Mouse (Mus musculus) heart, postnatal 14 days (tissue): ENCODE results near the gene Ppif. TPM values are rescaled to one million over a fixed set of nuclear protein-coding genes. Genes with fewer than 3 reads are reported as not detected.

Source experiments
- DNase-seq, 2 experiments: peaks; one replicate each; pipeline ENCODE4 v3.0.0; 2021 to 2022
- intact Hi-C: fragments of 180-260 bp; cut with DNase I; formaldehyde crosslinking; loops from one replicate; pipeline ENCODE4 v1.15.1; 2025
- total RNA-seq, 2 experiments: library from RNA; stranded (reverse); gene quantifications; 2 replicates each; pipeline ENCODE4 v1.2.3; 2021

The Ppif gene
- total RNA-seq, 2 experiments from 2014 or later, result 238 to 261 TPM

DNA sequence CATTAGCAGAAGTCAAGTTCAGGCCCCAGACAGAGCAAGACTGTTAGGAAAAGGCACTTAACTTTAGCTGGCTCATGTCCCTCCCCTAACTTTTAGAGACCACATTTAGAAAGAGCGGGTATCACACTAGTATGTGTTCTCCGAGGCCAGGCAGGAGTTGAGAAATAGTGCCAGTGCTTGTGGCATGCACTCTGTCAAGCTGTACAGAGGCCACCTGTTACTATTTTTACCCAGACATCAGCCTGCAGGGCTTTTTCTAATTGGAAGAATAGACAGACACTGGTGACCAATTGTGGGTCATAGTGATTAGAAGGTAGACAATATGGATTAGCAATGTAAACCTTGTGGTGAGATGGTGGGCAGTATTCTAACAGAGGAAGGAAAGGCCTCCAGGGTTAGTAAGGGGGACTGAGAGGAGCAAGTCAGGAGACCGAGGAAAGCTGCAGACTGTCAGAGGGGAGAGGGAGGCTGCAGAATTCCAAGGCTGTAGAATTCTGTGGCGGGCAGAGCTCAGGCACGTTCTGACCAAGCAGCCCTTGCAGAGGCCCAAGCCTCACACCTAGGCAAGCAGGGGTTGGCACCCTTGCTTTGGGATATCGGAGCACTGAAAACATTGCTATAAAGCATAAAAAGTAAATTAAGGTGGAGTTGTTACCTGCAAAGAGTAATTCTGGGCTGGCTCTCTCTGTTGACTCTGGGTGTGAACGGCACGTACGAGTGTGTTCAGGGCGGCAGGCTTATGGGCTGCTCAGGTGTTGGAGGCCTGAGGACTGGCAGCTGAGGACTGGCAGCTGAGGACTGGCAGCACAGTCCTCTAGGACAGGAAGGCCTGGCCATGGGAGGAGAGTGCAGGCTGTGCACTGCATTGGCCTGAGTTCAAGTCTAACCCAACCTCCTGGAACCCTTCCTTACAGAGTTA is 6.7 kb upstream of the Ppif start:
- DNase-seq, result peak in 1 of 2 experiments; percentile 38

DNA sequence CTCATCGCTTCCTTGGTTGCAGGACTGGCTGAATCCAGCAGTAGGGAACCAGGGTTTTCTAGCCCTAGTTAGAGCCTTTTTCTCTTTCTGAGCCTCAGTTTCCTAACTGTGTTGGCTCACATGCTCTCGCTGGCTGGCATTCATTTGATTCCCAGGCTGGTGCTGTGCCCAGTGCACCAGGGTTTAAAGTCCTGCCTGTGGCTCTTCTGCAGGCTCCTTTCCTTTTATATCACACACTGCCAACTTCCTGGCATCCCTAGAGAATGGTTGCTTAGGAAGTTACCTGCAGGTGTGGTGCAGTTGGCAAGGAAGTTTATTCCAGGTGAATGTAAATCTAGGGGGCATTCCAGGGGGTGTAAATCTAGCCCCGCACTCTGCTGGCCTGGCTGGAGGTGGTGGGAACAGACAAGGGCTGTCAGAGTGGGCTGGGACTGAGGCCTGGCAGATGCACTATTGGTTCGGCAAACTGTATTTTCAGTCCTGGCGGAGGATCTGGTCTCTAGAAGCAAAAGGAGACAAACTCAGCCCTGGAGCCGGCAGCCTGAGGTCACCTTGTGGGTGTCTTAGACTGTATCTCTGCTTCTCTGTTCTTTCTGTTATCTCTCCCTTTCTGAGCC is 575 bp upstream of the Ppif start:
- DNase-seq, result peak in 1 of 2 experiments; percentile 24
- intact Hi-C loops, result loop anchor here (10.0 kb wide), 1 partner anchor 1199 kb away; no protein-coding TSS in a partner anchor

More for the DNA sequence above, 6.7 kb upstream of the Ppif start:
- intact Hi-C loops, result no loop called here

DNA sequence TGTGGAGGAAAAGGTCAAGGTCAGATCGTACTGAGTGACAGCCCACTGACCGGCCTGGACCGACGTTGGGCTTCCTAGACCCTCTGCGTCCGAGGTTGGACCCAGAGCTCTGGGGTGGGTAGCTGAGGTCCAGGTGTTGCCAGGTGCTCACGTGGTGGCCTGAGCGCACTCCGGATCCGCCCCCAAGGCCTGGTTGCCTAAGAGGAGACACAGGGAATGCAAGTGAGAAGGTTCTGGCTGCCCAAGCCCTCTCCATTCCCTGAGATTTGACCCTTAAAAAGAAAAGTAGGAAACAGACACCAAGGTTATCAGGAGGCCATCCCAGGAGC is 579 bp downstream of the Ppif start:
- intact Hi-C loops, result loop anchor here (2.0 to 10.0 kb wide), 2 partner anchors 30 to 1200 kb away; no protein-coding TSS in a partner anchor
- peak in 1 of 2 experiments; percentile 43 for DNase-seq

DNA sequence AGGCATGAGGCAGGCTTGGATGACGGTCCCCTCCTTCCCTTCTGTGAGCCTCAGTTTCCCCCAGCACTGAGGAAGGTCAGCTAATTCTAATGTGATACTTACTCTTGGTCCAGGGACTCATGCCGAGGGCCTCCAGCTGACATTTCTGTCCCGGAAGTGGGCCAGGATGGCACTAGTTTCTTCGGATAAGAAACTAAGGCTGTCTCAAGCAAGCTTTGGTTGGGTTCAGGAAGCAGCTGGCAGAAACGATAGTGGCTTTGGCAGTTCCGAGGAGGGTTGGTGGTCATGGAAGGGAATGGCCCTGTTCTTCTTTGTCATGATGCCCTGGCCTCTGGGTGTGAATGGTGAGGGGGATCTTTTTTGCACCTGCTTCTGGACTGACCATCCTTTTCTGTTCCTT is 1.1 kb downstream of the Ppif start:
- intact Hi-C loops, result loop anchor here (2.0 to 10.0 kb wide), 2 partner anchors 30 to 1200 kb away; no protein-coding TSS in a partner anchor
- DNase-seq, result no peak

- DNase-seq, result peak in 1 of 2 experiments; percentile 50
- intact Hi-C loops, result loop anchor here (10.0 kb wide), 1 partner anchor 1202 kb away; no protein-coding TSS in a partner anchor
Measured at GRCm38 (mm10) chr14:25696356-25696755, 2.4 kb downstream of the Ppif start.

DNA sequence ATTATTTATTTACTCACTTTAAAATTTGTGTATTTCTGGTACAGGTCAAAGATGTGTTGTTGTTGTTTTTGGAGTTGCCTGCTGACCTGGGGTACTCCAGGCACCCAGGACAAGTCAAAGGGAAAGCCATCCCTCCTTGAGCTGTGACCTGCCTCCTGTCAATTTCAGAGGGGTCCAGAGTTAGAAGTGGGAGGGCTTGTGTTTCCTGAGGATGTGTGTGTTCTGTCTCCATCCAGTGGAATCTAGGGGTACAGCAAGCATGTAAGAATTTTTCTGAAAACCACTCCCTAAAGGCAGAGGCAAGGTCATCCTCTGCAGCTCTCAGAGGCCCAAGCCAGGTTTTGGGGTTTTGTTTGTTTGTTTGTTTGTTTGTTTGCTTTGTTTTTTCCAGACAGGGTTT is 8.0 kb downstream of the Ppif start:
- intact Hi-C loops, result no loop called here
- DNase-seq, result peak in 1 of 2 experiments; percentile 35

GRCm38 (mm10) chr14:25707691-25708181 is 13.8 kb downstream of the Ppif start:
- DNase-seq, result peak; percentile 60 to 73
- intact Hi-C loops, result no loop called here

- intact Hi-C loops, result no loop called here
- peak; percentile 78 for DNase-seq
Measured at GRCm38 (mm10) chr14:25708451-25708850, 14.5 kb downstream of the Ppif start.

DNA sequence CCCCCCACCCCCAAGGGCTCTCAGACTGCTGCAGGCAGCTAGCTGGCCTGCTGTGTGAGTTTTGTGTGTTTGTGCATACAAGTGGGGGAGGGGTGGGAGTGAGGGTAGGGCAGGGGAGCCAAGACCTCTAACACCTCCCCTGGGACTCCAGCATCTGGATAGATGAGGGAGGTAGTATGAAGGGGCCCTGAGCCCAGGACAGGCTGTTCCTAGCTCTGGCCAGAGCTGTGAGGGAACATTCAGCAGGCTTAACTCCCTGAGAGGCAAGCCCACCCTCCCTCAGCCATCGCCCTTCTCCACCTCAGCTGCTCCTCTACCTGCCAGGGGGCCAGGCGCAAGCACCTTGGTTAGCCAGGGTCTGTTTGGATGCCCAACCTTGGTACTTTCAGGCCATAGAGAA is 15.0 kb downstream of the Ppif start:
- intact Hi-C loops, result no loop called here
- DNase-seq, result peak; percentile 65 to 66

GRCm38 (mm10) chr14:25710073-25710472 is 16.1 kb downstream of the Ppif start:
- DNase-seq, result peak; percentile 65 to 75
- intact Hi-C loops, result loop anchor here (2.0 kb wide), 1 partner anchor 91 kb away; no protein-coding TSS in a partner anchor

GRCm38 (mm10) chr14:25710681-25711080 is 16.7 kb downstream of the Ppif start:
- no peak for DNase-seq
- intact Hi-C loops, result loop anchor here (2.0 kb wide), 1 partner anchor 90 kb away; no protein-coding TSS in a partner anchor

- intact Hi-C loops, result loop anchor here (2.0 kb wide), 1 partner anchor 90 kb away; no protein-coding TSS in a partner anchor
- no peak for DNase-seq
Measured at GRCm38 (mm10) chr14:25711177-25711576, 17.2 kb downstream of the Ppif start.

DNA sequence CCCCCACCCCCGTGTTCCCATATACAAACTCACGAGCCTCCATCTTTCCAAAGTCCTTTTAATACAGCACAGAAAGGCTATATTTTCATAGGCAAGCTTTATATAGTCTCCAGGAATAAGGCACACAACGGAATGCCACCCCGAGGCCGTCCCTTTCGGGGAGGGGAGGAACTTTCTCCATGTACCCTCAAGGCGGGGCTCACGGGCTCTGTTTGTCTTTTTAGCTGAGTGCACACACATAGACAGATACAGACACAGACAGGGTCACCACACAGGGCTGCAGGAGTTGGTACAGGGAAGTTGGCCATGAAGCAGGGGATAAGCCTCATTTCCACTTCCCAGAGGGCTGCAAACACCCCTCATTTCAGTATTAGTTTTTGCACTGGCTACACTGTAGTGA is 17.6 kb downstream of the Ppif start:
- intact Hi-C loops, result loop anchor here (2.0 kb wide), 1 partner anchor 89 kb away; no protein-coding TSS in a partner anchor
- DNase-seq, result no peak

- DNase-seq, result peak in 1 of 2 experiments; percentile 37
- intact Hi-C loops, result no loop called here
Measured at GRCm38 (mm10) chr14:25713443-25713842, 19.5 kb downstream of the Ppif start.

- intact Hi-C loops, result no loop called here
- DNase-seq, result no peak
Measured at GRCm38 (mm10) chr14:25716528-25716927, 22.6 kb downstream of the Ppif start.

- intact Hi-C loops, result no loop called here
- DNase-seq, result no peak
Measured at GRCm38 (mm10) chr14:25717718-25718117, 23.8 kb downstream of the Ppif start.

DNA sequence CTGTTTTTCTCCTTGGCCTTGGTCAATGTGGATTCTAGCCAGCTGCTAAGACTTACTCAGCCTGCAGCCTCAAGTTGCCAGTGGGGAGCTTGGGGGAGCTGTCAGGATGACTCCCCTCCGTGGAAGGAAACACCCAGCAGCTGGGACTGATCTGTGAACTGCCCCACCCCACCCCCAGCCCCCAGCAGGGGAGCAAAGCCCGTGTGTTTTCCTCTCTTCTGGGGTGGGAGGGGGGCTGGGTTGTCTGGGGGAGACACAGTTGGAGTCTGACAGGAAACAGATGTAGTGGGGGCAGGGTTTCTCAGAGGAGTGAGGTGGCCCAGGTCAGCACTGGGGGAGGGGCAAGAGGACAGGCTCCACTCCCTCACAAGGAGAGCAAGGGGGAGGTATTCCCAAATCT is 24.5 kb downstream of the Ppif start:
- peak; percentile 66 to 71 for DNase-seq
- intact Hi-C loops, result no loop called here

GRCm38 (mm10) chr14:25719371-25719770 is 25.4 kb downstream of the Ppif start:
- intact Hi-C loops, result no loop called here

DNA sequence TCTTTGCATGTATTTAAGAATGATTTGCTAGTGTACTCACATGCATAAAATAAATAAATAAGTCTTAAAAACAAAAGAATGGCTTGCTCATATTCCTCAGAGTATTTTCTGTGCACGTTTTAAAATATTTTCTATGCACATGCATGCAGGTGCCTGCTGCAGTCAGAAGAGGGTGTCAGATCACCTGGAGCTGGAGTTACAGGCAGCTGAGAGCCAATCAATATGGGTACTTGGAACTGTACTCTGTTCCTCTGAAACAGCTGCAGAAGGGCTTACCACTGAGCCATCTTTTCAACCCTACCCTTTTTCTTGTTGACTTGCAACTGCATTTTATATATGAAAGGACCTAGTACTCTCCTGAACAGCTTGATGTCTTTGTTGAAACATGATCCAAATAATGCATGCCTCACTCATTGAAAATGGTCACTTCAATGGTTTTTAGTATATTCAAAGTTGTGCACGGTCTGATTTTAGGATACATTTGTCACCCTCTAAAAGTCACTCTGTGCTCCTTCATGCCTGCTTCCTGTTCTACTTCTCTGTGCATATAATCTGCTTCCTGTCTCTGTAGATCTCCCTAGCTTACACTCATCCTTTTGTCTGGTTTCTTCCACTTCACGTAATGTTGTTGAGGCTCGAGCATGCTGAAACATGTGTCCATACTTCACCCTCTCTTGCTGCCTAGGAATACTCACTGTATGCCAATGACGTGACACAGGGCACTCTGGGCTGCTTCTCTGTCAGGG is 27.2 kb downstream of the Ppif start:
- no peak for DNase-seq
- intact Hi-C loops, result no loop called here

More at GRCm38 (mm10) chr14:25719371-25719770, 25.4 kb downstream of the Ppif start:
- DNase-seq, result no peak

DNA sequence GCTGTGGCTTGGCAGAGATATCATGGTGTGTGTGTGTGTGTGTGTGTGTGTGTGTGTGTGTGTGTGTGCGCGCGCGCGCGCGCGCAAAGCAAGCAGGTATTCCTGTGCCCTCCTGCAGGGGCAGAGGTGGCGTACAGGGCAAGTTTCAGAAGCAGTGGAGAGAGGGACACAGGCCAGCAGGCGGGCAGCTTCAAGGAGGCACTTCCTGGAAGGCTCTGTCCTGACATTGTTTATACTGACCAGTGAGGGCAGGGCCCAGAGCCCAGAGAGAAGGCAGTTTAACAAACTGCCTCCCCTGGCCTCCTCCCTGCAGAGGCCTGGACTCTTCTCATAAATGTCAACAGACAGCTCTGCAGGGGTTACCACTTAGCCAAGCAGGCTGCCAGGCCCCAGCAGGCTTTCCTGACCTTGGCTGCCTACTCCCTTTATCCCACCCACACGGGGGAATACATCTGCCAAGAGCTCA is 31.1 kb downstream of the Ppif start:
- intact Hi-C loops, result no loop called here
- DNase-seq, result peak in 1 of 2 experiments; percentile 45
